Mouse (Mus musculus): Measurements from ENCODE around the gene Rnf114. TPM values are rescaled to one million over a fixed set of nuclear protein-coding genes. Genes with fewer than 3 reads are reported as not detected.
A peak's percentile ranks its signal among the peaks of the same experiment; 100 is the strongest.

Gene Rnf114
- polyA plus RNA-seq, 1 experiment from 2014 or later, result 77.0 TPM

GRCm38 (mm10) chr2:167497272-167497671 lies 4.8 kb downstream of the Rnf114 start:
- peak; percentile 73 for TF ChIP-seq CTCF (IDR thresholded peaks at IDR 0.05; ENCODE audit: low read depth)
- H3K27me3 ChIP-seq (ENCODE audit: insufficient read depth, low read length), result no peaks in the 10 kb centered on the region
- no peak overlapping the region for H3K4me3 ChIP-seq (replicated peaks; ENCODE audit: low read depth, low read length)
- ATAC-seq (replicated peaks; ENCODE audit: low FRiP score, low read depth) (no peak), DNase-seq (ENCODE audit: low spot score) (peak; percentile 56)
- H3K9me3 ChIP-seq (replicated peaks; ENCODE audit: low read length), result no peaks in the 10 kb centered on the region
- no peaks in the 10 kb centered on the region for H3K36me3 ChIP-seq (ENCODE audit: insufficient read depth, low read length)
- no peak overlapping the region for H3K9ac ChIP-seq (ENCODE audit: low read depth, low read length)
- no peak overlapping the region for H3K27ac ChIP-seq
- no peak overlapping the region for H3K4me2 ChIP-seq (ENCODE audit: low read length)
- 0 out of 2 replicates have a peak, but pooled peaks cover 5% of the 10 kb centered on the region for H3K4me1 ChIP-seq (replicated peaks; ENCODE audit: insufficient read depth, low read length)
- WGBS, result 76% methylated on average over 5 of the region's 5 CpGs

DNA sequence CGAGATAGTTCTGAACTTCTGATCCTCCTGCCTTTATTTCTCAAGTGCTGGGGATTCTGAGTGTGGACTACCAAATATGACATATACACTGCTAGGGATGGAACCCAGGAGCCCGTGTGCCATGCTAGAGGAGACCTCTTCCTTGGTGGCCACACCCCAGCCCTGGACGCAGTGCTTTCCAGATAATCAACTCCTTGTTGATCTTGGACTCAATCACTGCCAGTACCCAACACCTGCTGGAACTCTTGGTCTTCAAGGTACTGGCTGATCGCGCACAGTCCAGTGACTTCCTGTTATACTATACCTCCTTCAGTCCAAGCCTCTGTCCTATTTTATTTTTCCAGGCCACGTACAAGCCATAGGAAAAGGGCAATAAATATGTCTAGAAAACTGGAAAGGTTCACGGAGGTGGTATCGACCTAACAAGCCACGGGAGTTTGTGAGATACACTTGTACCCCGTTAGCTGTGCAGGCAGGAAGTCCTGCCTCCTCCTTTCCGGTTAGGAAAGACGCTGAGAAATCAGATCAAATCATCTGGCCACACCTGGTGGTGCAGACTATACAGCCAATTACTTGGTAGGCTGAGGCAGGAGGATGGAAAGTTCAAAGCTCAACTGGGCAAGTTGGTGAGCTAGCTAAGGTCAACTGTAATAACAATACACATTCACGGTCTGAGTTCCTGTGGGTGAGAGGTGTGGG lies 10.3 kb downstream of the Rnf114 start:
- H3K9ac ChIP-seq (ENCODE audit: low read depth, low read length), result peak overlapping the region; percentile 96
- TF ChIP-seq CTCF (IDR thresholded peaks at IDR 0.05; ENCODE audit: low read depth), result no peak
- no peaks in the 10 kb centered on the region for H3K27me3 ChIP-seq (ENCODE audit: insufficient read depth, low read length)
- peak overlapping the region; percentile 96 for H3K4me3 ChIP-seq (replicated peaks; ENCODE audit: low read depth, low read length)
- peaks cover 7% of the 10 kb centered on the region; the same call in 1 of the 2 replicates for H3K36me3 ChIP-seq (ENCODE audit: insufficient read depth, low read length)
- 42% methylated on average over 13 of the region's 13 CpGs for WGBS
- peak overlapping the region; percentile 82 for H3K4me2 ChIP-seq (ENCODE audit: low read length)
- ATAC-seq (replicated peaks; ENCODE audit: low FRiP score, low read depth) (peak; percentile 22), DNase-seq (ENCODE audit: low spot score) (no peak)
- peak overlapping the region; percentile 90 for H3K27ac ChIP-seq
- H3K4me1 ChIP-seq (replicated peaks; ENCODE audit: insufficient read depth, low read length), result 0 out of 2 replicates have a peak, but pooled peaks cover 16% of the 10 kb centered on the region
- H3K9me3 ChIP-seq (replicated peaks; ENCODE audit: low read length), result no peaks in the 10 kb centered on the region

DNA sequence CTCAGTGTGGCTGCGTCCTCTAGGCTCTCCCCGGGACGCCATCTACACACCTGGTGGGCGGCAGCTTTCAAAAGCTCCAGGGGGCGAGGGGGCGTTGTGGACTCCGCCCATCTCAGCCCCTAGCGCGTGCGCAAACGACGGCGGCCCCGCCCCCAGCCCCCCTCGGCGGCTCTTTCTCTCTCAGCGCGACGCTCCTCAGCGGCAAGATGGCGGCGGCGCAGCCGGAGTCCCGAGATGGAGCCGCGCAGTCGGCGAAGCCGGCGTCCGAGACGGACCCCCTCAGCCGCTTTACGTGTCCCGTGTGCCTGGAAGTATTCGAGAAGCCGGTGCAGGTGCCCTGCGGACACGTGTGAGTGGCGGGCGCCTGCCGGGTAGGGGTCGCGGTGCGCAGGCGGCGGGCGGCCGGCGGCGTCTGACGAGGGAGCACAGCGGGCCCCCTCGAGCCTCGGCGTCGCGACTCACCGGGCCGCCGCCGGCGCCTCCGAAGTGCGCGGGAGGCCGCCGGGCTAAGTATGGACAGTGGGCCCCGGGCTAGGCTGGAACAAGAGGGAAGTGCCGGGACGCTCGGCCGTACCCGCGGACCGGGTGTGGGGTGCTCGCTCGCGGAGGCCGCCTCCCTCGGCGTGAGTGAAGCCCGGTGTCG lies 10.9 kb downstream of the Rnf114 start:
- DNase-seq (ENCODE audit: low spot score) (peak; percentile 93), ATAC-seq (replicated peaks; ENCODE audit: low FRiP score, low read depth) (peak; percentile 75)
- H3K4me2 ChIP-seq (ENCODE audit: low read length), result peak overlapping the region; percentile 82
- H3K27ac ChIP-seq, result peak overlapping the region; percentile 90
- H3K9me3 ChIP-seq (replicated peaks; ENCODE audit: low read length), result no peaks in the 10 kb centered on the region
- H3K27me3 ChIP-seq (ENCODE audit: insufficient read depth, low read length), result no peaks in the 10 kb centered on the region
- under 1% methylated on average over 70 of the region's 85 CpGs for WGBS
- peak overlapping the region; percentile 96 for H3K4me3 ChIP-seq (replicated peaks; ENCODE audit: low read depth, low read length)
- TF ChIP-seq CTCF (IDR thresholded peaks at IDR 0.05; ENCODE audit: low read depth), result 0 out of 2 replicates have a peak, but pooled peaks have one; percentile 14
- H3K9ac ChIP-seq (ENCODE audit: low read depth, low read length), result peak overlapping the region; percentile 96
- peaks cover 7% of the 10 kb centered on the region; the same call in 1 of the 2 replicates for H3K36me3 ChIP-seq (ENCODE audit: insufficient read depth, low read length)
- H3K4me1 ChIP-seq (replicated peaks; ENCODE audit: insufficient read depth, low read length), result 0 out of 2 replicates have a peak, but pooled peaks cover 16% of the 10 kb centered on the region

GRCm38 (mm10) chr2:167503896-167504349 lies 11.5 kb downstream of the Rnf114 start:
- H3K4me2 ChIP-seq (ENCODE audit: low read length), result peak overlapping the region; percentile 82
- H3K9me3 ChIP-seq (replicated peaks; ENCODE audit: low read length), result no peaks in the 10 kb centered on the region
- peak overlapping the region; percentile 96 for H3K4me3 ChIP-seq (replicated peaks; ENCODE audit: low read depth, low read length)
- TF ChIP-seq CTCF (IDR thresholded peaks at IDR 0.05; ENCODE audit: low read depth), result no peak
- WGBS, result under 1% methylated on average over 23 of the region's 32 CpGs
- H3K27me3 ChIP-seq (ENCODE audit: insufficient read depth, low read length), result no peaks in the 10 kb centered on the region
- H3K27ac ChIP-seq, result peak overlapping the region; percentile 90
- ATAC-seq (replicated peaks; ENCODE audit: low FRiP score, low read depth) (peak; percentile 47), DNase-seq (ENCODE audit: low spot score) (peak; percentile 45)
- H3K9ac ChIP-seq (ENCODE audit: low read depth, low read length), result peak overlapping the region; percentile 96
- peaks cover 12% of the 10 kb centered on the region for H3K36me3 ChIP-seq (ENCODE audit: insufficient read depth, low read length)
- 0 out of 2 replicates have a peak, but pooled peaks cover 16% of the 10 kb centered on the region for H3K4me1 ChIP-seq (replicated peaks; ENCODE audit: insufficient read depth, low read length)

DNA sequence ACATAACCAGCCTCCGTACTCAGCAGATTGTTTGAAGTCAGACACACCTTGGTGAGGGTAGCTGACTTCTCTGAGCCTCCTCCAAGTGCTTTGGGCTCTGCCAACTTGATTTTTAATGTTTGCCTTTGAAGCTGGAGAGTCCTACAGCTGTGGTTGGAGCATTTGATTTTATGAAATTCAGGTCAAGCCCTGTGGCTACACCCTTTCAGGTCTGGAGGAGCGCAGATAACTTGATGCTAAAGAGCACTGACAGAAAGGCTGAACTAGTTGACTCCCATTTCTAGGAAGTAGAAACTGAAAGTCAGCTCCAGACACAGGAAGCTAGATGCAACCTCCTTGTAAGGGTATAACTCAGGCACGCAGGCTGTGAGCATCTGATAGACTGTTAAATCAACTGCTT lies 12.7 kb downstream of the Rnf114 start:
- no peak overlapping the region for H3K4me3 ChIP-seq (replicated peaks; ENCODE audit: low read depth, low read length)

GRCm38 (mm10) chr2:167506546-167507260 lies 14.3 kb downstream of the Rnf114 start:
- Histone ChIP-seq H3K9ac (ENCODE audit: low read depth, low read length) (no peak overlapping the region), H3K4me3 (replicated peaks; ENCODE audit: low read depth, low read length) (no peak overlapping the region), H3K27me3 (ENCODE audit: insufficient read depth, low read length) (no peaks in the 10 kb centered on the region), H3K9me3 (replicated peaks; ENCODE audit: low read length) (no peaks in the 10 kb centered on the region), H3K4me1 (replicated peaks; ENCODE audit: insufficient read depth, low read length) (0 out of 2 replicates have a peak, but pooled peaks cover 16% of the 10 kb centered on the region), H3K4me2 (ENCODE audit: low read length) (no peak overlapping the region), H3K36me3 (ENCODE audit: insufficient read depth, low read length) (peaks cover 24% of the 10 kb centered on the region), H3K27ac (no peak overlapping the region; the same call in 1 of the 2 replicates)
- 92% methylated on average over 10 of the region's 10 CpGs for WGBS
- DNase-seq (ENCODE audit: low spot score), result no peak
- ATAC-seq (replicated peaks; ENCODE audit: low FRiP score, low read depth), result no peak
- TF ChIP-seq CTCF (IDR thresholded peaks at IDR 0.05; ENCODE audit: low read depth), result no peak

More for the DNA sequence above, 12.7 kb downstream of the Rnf114 start:
- Histone ChIP-seq H3K4me1 (replicated peaks; ENCODE audit: insufficient read depth, low read length) (0 out of 2 replicates have a peak, but pooled peaks cover 16% of the 10 kb centered on the region), H3K4me2 (ENCODE audit: low read length) (peak overlapping the region; percentile 82; the same call in 1 of the 2 replicates), H3K27me3 (ENCODE audit: insufficient read depth, low read length) (no peaks in the 10 kb centered on the region), H3K27ac (no peak overlapping the region), H3K36me3 (ENCODE audit: insufficient read depth, low read length) (peaks cover 15% of the 10 kb centered on the region), H3K9me3 (replicated peaks; ENCODE audit: low read length) (no peaks in the 10 kb centered on the region), H3K9ac (ENCODE audit: low read depth, low read length) (no peak overlapping the region)
- ATAC-seq (replicated peaks; ENCODE audit: low FRiP score, low read depth) (no peak), DNase-seq (ENCODE audit: low spot score) (peak; percentile 58)
- TF ChIP-seq CTCF (IDR thresholded peaks at IDR 0.05; ENCODE audit: low read depth), result no peak
- WGBS, result 59% methylated on average over 3 of the region's 3 CpGs
